Mouse (Mus musculus) megakaryocyte-erythroid progenitor cell, adult 5 weeks (primary cell): ENCODE measurements around the gene 2410002F23Rik. TPM values are rescaled to one million over a fixed set of nuclear protein-coding genes. Genes with fewer than 3 reads are reported as not detected.

Experiments used
- polyA plus RNA-seq: library from polyadenylated mRNA; stranded (reverse); fragments of >175 nt; gene quantifications from 2 replicates; pipeline ENCODE4 v1.2.3, GENCODE M21; 2012

Gene 2410002F23Rik
- 249 and 336 TPM in 2 replicates for polyA plus RNA-seq

DNA sequence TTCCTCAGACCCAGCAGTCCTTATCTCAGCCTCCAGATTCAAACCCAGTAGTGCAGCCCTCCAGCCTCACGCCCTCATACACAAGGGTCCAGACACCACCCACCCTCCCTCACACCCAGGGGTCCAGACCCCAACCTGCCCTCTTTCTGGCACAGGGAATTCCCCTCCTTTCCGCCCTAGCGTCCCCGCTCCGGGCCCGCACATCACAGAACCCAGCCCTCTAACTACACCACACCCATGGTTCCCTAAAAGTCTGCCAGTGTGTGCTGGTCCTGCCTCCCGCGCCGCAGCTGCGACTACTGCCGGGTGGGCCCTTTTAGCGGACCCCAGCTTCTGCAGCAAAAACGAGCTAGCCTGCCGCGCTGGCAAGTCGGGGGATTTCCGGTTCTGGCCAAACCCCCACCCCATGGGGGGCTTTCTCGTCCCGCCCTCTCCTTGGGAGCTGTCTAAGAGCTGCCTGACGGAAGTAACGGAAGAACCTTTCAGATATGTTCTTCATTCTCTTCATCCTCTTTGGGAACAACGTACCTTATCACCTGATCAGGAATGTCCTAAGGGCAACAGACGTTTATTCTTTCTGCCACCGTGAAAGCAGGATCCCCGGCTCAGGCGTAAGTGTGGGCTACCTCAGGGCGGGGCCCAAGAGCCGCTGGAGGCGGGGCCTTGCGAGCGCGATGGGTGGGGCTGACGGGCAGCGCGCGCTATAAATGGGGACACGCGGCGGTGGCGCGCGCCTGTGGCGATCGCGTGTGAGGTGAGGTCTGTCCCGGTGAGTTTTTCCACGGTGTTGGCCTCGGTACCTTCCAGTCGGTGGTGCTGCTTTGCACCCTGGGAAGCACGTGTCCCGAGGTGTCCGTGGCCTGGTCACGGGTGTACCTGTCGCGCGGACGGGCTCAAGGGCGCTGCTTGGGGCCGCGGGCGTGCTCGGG is at the start of gene 2410002F23Rik, which contains the start of gene 1700028J19Rik:
2410002F23Rik (plus strand) TSS at position 668 of the 929 bp plus-strand sequence.
1700028J19Rik (minus strand) TSS at position 641 of the 929 bp plus-strand sequence.

DNA sequence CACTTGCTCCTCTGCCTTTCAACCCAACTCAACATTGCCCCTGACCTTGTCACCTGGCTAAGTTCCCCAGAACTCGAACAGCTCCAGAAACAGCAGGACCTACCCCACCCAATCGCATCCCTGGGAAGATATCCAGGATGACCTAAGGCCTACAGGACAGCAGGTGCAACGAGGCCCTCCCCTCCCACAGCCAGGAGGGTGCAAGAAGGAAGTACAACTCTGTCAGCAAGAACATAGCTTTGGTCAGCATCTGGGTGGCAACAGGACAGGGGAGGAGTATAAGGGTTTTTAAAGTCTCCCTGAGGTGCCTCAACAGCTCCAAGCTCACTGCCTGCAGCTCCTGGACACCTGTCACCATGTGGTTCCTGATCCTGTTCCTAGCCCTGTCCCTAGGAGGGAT is 48.6 kb upstream of the 2410002F23Rik start, which contains the start of gene Klk1b3:
Klk1b3 (plus strand) TSS at position 301 of the 400 bp plus-strand sequence.

DNA sequence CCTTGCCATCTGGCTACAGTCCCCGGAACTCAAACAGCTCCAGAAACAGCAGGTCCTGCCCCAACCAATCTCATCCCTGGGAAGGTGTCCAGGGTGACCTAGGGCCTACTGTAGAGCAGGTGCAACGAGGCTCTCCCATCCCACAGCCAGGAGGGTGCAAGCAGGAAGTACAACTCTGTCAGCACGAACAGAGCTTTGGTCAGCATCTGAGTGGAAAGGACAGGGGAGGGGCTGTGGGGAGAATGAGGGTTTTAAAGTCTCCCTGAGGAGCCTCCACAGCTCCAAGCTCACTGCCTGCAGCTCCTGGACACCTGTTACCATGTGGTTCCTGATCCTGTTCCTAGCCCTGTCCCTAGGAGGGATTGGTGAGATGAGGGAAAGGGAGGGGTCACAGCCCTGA is 39.4 kb upstream of the 2410002F23Rik start, which contains the start of gene Klk1b4:
Klk1b4 (plus strand) TSS at position 301 of the 400 bp plus-strand sequence.

DNA sequence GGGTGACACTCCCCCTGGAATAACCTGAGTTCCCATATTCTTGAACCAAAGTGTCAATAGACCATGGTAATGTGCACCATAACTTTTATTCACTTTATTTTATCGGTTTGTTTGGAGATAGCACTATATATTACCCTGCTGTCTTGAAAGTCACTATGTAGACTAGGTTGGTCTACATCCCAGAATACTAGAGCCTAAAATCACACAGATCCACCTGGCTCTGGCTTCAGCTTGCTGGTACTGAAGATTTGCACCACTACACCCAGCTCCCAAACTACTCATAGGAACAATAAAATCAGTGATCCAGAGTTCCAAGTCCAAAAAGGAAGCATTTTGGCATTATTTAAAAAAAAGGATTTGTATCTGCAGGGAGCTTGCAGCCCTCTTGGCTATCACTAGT is 30.9 kb upstream of the 2410002F23Rik start, which contains the start of gene Klk1b5:
Klk1b5 (plus strand) TSS at position 301 of the 400 bp plus-strand sequence.

GRCm38 (mm10) chr7:44225076-44225475 is 21.4 kb upstream of the 2410002F23Rik start, which contains the start of gene Klk1:
Gene Klk1, plus strand, starts transcription at chr7:44225360.

GRCm38 (mm10) chr7:44235909-44236308 is 10.6 kb upstream of the 2410002F23Rik start, which contains the start of gene Gm36864:
Gene Gm36864, plus strand, starts transcription at chr7:44236177.

GRCm38 (mm10) chr7:44257278-44257677 is 10.8 kb downstream of the 2410002F23Rik start, which contains the start of gene Acp4:
Gene Acp4, minus strand, starts transcription at chr7:44257378.

DNA sequence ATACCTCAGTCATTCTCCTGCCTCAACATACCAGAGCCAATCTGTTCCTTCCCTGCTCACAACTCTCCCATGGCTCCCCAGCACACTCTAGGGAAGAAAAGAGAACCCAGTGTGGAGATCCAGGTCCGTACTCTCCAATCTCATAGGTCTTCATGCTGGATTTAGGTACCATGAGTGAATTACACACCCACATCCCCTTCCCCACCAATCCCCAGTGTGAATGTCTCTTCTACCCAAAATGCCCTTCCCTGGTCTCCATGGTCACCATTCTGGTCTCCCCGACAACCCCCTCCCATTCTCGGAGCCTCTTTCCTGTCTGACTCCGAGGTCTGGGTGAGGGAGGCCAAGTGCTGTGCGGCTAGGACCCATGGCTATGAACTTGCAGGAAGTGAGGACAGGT is 14.6 kb downstream of the 2410002F23Rik start, which contains the start of gene Gm15517:
Gm15517 (plus strand) TSS at position 301 of the 400 bp plus-strand sequence.

Other genes starting within 250 kb of the 2410002F23Rik start
- not detected in 2 replicates for gene Klk1b26, start 234.6 kb upstream of the 2410002F23Rik start, polyA plus RNA-seq
- gene Klk1b27, start 194.4 kb upstream of the 2410002F23Rik start, polyA plus RNA-seq = not detected in 2 replicates
- gene Klk1b21, start 144.4 kb upstream of the 2410002F23Rik start, polyA plus RNA-seq = not detected in 2 replicates
- gene Klk1b22, start 134.0 kb upstream of the 2410002F23Rik start, polyA plus RNA-seq = not detected in 2 replicates
- gene Klk1b16, start 110.0 kb upstream of the 2410002F23Rik start, polyA plus RNA-seq = not detected in 2 replicates
- not detected in 2 replicates for gene Klk1b24, start 58.5 kb upstream of the 2410002F23Rik start, polyA plus RNA-seq
- gene Klk1b3, start 48.5 kb upstream of the 2410002F23Rik start, polyA plus RNA-seq = not detected in 2 replicates
- gene Klk1b4, start 39.3 kb upstream of the 2410002F23Rik start, polyA plus RNA-seq = not detected in 2 replicates
- not detected in 2 replicates for gene Klk1b5, start 30.8 kb upstream of the 2410002F23Rik start, polyA plus RNA-seq
- not detected in 2 replicates for gene Klk1, start 21.4 kb upstream of the 2410002F23Rik start, polyA plus RNA-seq
- not detected in 2 replicates for gene Gm36864, start 10.5 kb upstream of the 2410002F23Rik start, polyA plus RNA-seq
- gene 1700028J19Rik, start within 50 bp of the 2410002F23Rik start, polyA plus RNA-seq = 0.34 TPM in 1 of 2 replicates, not detected in the other
- not detected in 2 replicates for gene Acp4, start 10.7 kb downstream of the 2410002F23Rik start, polyA plus RNA-seq
- not detected in 2 replicates for gene Gm15517, start 14.7 kb downstream of the 2410002F23Rik start, polyA plus RNA-seq
- gene Clec11a, start 60.2 kb downstream of the 2410002F23Rik start, polyA plus RNA-seq = 5.0 and 6.2 TPM in 2 replicates
- gene Shank1, start 63.5 kb downstream of the 2410002F23Rik start, polyA plus RNA-seq = 0.90 and 0.94 TPM in 2 replicates
- 1.0 and 1.1 TPM in 2 replicates for gene Syt3, start 137.4 kb downstream of the 2410002F23Rik start, polyA plus RNA-seq
- gene 1700008O03Rik, start 139.1 kb downstream of the 2410002F23Rik start, polyA plus RNA-seq = 2.9 and 3.5 TPM in 2 replicates
- not detected in 2 replicates for gene Lrrc4b, start 182.3 kb downstream of the 2410002F23Rik start, polyA plus RNA-seq
- not detected in 2 replicates for gene Aspdh, start 218.7 kb downstream of the 2410002F23Rik start, polyA plus RNA-seq
- 226 and 232 TPM in 2 replicates for gene Josd2, start 221.3 kb downstream of the 2410002F23Rik start, polyA plus RNA-seq
- gene Emc10, start 249.8 kb downstream of the 2410002F23Rik start, polyA plus RNA-seq = 312 and 350 TPM in 2 replicates
- gene Fam71e1, start 249.9 kb downstream of the 2410002F23Rik start, polyA plus RNA-seq = 4.4 and 8.6 TPM in 2 replicates